Mouse (Mus musculus): ENCODE measurements around the gene Olfr488.

GRCm38 (mm10) chr7:108258247-108258646, at the start of gene Olfr488:
- no peak for TF ChIP-seq GATA1 (IDR thresholded peaks at IDR 0.05; ENCODE audit: low read length)
- no peak for TF ChIP-seq TAL1 (IDR thresholded peaks at IDR 0.05; ENCODE audit: low read length)
